Mouse (Mus musculus) heart, embryonic 15.5 days (tissue): Measurements from ENCODE around the gene Adam23. TPM values are rescaled to one million over a fixed set of nuclear protein-coding genes. Genes with fewer than 3 reads are reported as not detected.

Experiments
- ATAC-seq: fragments of 200-750 bp; cut with Nextera tagmentation; replicated peaks from 2 replicates; pipeline ENCODE4 v1.8.0; 2017; ENCODE audit warnings: low read depth, moderate TSS enrichment; ENCODE audit not compliant: insufficient number of reproducible peaks, insufficient read depth, low FRiP score
- H3K27ac ChIP-seq: fragments of 300-500 bp; sonication (generic); 2 replicates; pipeline ENCODE4 v1.5.1; 2015; ENCODE audit warnings: mild to moderate bottlenecking, inconsistent platforms
- H3K27me3 ChIP-seq: fragments of 300-500 bp; sonication (generic); 2 replicates; pipeline ENCODE4 v1.6.1; 2015; ENCODE audit warnings: inconsistent platforms
- H3K36me3 ChIP-seq: fragments of 300-500 bp; sonication (generic); 2 replicates; pipeline ENCODE4 v1.6.1; 2015; ENCODE audit warnings: mild to moderate bottlenecking, inconsistent platforms
- H3K4me1 ChIP-seq: fragments of 300-500 bp; sonication (generic); replicated peaks from 2 replicates; pipeline ENCODE4 v1.6.1; 2015; ENCODE audit warnings: inconsistent platforms
- H3K4me2 ChIP-seq: fragments of 300-500 bp; sonication (generic); 2 replicates; pipeline ENCODE4 v1.6.1; 2015; ENCODE audit warnings: inconsistent platforms, mild to moderate bottlenecking, moderate library complexity
- H3K4me3 ChIP-seq: fragments of 300-500 bp; sonication (generic); 2 replicates; pipeline ENCODE4 v1.5.1; 2015; ENCODE audit warnings: mild to moderate bottlenecking, inconsistent platforms
- H3K9ac ChIP-seq: fragments of 300-500 bp; sonication (generic); 2 replicates; pipeline ENCODE4 v1.6.1; 2015; ENCODE audit warnings: mild to moderate bottlenecking, inconsistent platforms
- H3K9me3 ChIP-seq: fragments of 300-500 bp; sonication (generic); replicated peaks from 2 replicates; pipeline ENCODE4 v1.6.1; 2016; ENCODE audit warnings: inconsistent platforms
- WGBS: fragments of 180-500 bp; shearing (Covaris S2); methylation state at CpG from one replicate; pipeline ENCODE4 v1.1.7; 2015; ENCODE audit warnings: mixed read lengths; 5-methylcytosine and 5-hydroxymethylcytosine counted together
- polyA plus RNA-seq: library from polyadenylated mRNA; unstranded; fragments of >200 nt; fragmentation: Nextera tagmentation; extraction: Ambion mirVana; gene quantifications from 2 replicates; pipeline ENCODE4 v1.2.1, GENCODE M21; 2015

The Adam23 gene
- polyA plus RNA-seq, 1 experiment from 2014 or later: 1.2 TPM

DNA sequence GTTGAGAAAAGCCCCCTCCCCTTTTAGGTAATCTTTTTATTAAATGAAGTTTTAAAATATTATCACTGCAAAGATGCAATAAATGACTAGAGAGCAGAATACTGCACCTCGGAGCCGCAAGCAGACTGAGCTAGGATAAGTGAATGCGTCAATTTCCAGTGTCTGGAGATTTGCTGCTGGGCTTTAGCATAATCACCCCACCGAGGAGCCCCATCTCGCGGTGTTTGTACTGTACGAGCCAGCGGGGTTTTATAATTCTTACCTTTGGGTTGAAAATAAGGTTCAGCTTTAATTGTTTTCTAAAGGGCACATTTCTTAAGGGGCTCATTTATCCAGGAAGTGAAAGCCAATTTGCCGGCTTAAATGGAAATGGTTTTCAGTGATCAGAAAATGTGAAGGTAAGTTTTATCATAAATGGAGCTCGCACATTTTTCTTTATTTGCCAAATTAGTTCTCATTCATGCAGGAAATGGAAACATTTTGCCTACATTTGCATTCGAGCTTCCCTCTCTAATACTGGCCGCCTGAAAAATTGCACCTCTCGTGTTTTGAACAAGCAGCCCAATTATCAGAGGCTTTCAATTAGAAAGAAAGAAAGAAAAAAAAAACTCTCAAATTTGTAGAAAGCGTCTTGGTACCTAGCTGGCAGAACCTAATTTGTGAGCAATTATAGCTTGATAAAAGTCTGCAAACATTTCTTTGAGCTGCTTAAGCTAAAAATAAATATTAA is 94.4 kb downstream of the Adam23 start:
- H3K4me3 ChIP-seq: no peak overlapping the region
- WGBS: 71% methylated on average over 14 of the region's 14 CpGs
- H3K4me1 ChIP-seq: no peaks in the 10 kb centered on the region
- ATAC-seq: no peak
- H3K4me2 ChIP-seq: no peak overlapping the region
- no peaks in the 10 kb centered on the region for H3K36me3 ChIP-seq
- H3K27me3 ChIP-seq: no peaks in the 10 kb centered on the region
- no peaks in the 10 kb centered on the region for H3K9me3 ChIP-seq
- H3K27ac ChIP-seq: no peak overlapping the region
- no peak overlapping the region for H3K9ac ChIP-seq

DNA sequence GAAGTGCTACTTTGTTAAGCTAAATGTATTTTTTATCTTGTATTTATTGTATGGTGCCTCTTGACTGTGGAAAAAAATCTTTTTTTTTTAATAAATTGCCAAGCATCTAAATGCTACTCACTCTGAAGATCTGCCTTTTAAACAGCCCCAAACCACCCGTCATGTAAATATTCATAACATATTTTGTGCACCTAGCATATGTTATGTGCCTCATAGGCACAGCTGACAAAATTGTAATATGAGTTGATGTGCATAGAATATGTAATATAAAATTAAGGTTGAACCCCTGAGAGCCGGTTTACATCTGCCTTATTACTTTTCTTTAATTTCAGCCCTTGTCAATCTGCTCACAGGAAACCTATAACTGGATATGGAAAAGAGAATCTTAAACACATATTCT is 98.4 kb downstream of the Adam23 start:
- H3K27me3 ChIP-seq: no peaks in the 10 kb centered on the region

DNA sequence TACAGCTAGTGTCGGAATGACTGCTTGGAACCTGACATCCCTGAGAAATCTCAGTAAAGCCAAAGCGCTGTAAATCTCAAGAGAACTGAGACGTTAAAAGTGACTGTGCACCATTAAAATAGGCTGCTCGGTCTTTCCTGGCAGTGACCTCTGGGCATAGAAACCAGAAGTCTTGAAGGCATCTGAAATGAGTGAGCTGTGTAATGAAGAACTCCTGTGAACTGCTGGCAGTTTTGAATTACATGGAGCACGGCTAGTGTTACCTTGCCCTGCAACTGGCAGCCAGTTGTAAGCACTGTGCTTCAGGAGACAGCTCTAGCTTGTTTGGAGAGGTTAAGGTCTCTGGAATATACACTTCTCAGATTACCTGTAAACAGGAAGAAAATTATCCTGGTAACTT is 107.3 kb downstream of the Adam23 start:
- Histone ChIP-seq H3K36me3 (no peaks in the 10 kb centered on the region), H3K4me3 (no peak overlapping the region), H3K9me3 (no peaks in the 10 kb centered on the region), H3K9ac (no peak overlapping the region), H3K27me3 (no peaks in the 10 kb centered on the region), H3K27ac (no peak overlapping the region), H3K4me1 (no peaks in the 10 kb centered on the region), H3K4me2 (no peak overlapping the region)
- no peak for ATAC-seq
- WGBS: 67% methylated on average over 5 of the region's 5 CpGs

More for the DNA sequence above, 98.4 kb downstream of the Adam23 start:
- Histone ChIP-seq H3K4me2 (no peak overlapping the region), H3K9ac (no peak overlapping the region), H3K4me1 (no peaks in the 10 kb centered on the region), H3K36me3 (no peaks in the 10 kb centered on the region), H3K4me3 (no peak overlapping the region), H3K9me3 (no peaks in the 10 kb centered on the region), H3K27ac (no peak overlapping the region)
- no peak for ATAC-seq
- 81% methylated on average over 2 of the region's 2 CpGs for WGBS

DNA sequence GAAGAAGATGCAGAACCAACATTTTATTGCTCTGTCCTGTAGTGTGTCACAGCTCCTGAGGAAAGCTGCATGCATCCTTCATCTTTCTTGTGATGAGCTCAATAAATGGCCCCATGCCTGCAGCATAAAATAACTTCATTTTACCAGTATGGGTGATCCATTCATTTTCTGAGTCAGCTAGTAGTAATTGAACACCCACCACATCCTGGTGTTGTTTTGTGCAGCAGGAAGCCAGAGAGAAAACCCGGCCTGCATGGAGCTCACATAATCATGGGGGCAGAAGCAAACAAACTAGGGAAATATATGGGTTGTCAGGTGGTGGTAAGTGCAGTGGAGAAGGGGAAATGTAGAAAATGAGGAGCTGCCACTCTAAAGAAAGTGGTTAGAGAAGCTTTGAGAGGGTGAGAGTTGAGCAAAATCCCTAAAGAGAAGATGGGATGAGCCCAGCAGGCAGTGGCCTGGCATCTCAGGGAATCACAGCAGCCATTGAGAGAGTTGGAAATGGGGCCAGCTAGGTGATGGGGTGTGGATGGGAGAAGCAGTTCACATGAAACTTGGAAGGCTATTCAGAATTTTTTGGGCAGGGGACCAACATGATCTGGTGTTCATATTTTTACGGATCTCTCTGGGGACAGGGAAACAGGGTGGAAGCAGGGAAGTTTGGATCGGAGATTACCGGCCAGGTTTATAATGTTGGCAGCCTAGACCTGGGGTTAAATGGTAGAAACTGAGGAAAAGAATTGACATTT is 116.3 kb downstream of the Adam23 start:
- no peak for ATAC-seq
- Histone ChIP-seq H3K36me3 (no peaks in the 10 kb centered on the region), H3K4me1 (no peaks in the 10 kb centered on the region), H3K9ac (no peak overlapping the region), H3K27me3 (no peaks in the 10 kb centered on the region), H3K4me3 (no peak overlapping the region), H3K4me2 (no peak overlapping the region), H3K27ac (no peak overlapping the region), H3K9me3 (no peaks in the 10 kb centered on the region)
- 76% methylated on average over 4 of the region's 4 CpGs for WGBS

GRCm38 (mm10) chr1:63563928-63564327 is 118.2 kb downstream of the Adam23 start:
- Histone ChIP-seq H3K9ac (no peak overlapping the region), H3K9me3 (no peaks in the 10 kb centered on the region), H3K4me2 (no peak overlapping the region), H3K4me3 (no peak overlapping the region), H3K4me1 (no peaks in the 10 kb centered on the region), H3K27me3 (no peaks in the 10 kb centered on the region), H3K36me3 (no peaks in the 10 kb centered on the region), H3K27ac (no peak overlapping the region)
- 65% methylated on average over 4 of the region's 4 CpGs for WGBS
- no peak for ATAC-seq

GRCm38 (mm10) chr1:63566501-63566900 is 120.8 kb downstream of the Adam23 start:
- H3K4me2 ChIP-seq: no peak overlapping the region
- no peaks in the 10 kb centered on the region for H3K9me3 ChIP-seq
- H3K27ac ChIP-seq: no peak overlapping the region
- H3K4me3 ChIP-seq: no peak overlapping the region
- no peaks in the 10 kb centered on the region for H3K4me1 ChIP-seq
- no peak for ATAC-seq
- H3K36me3 ChIP-seq: no peaks in the 10 kb centered on the region
- H3K27me3 ChIP-seq: no peaks in the 10 kb centered on the region
- WGBS: 32% methylated on average over 7 of the region's 7 CpGs
- no peak overlapping the region for H3K9ac ChIP-seq

DNA sequence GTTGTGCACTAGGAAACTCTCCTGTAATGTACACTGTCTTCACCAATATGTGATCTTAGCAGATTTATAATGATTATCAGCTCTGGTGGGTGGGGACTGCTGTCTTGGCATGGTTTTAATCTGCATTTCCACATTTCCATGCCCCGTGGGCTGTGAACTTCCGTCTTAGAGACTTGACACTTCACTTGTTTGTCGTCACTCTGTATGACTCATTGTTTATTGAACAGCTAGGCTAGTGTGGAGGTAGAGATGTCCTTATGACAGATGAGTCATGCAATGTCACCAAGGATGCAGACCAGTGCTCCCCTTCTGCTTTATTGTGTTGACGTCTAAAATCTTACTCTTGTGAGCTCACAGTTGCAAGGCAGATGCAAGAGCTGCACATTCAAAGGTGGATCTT is 121.3 kb downstream of the Adam23 start:
- no peak for ATAC-seq
- Histone ChIP-seq H3K4me3 (no peak overlapping the region), H3K27me3 (no peaks in the 10 kb centered on the region), H3K4me2 (no peak overlapping the region), H3K36me3 (no peaks in the 10 kb centered on the region), H3K9ac (no peak overlapping the region), H3K27ac (no peak overlapping the region), H3K4me1 (no peaks in the 10 kb centered on the region), H3K9me3 (no peaks in the 10 kb centered on the region)
- WGBS: 27% methylated on average over 4 of the region's 4 CpGs

GRCm38 (mm10) chr1:63572229-63572628 is 126.5 kb downstream of the Adam23 start:
- 53% methylated on average over 7 of the region's 7 CpGs for WGBS
- no peaks in the 10 kb centered on the region for H3K4me1 ChIP-seq
- H3K36me3 ChIP-seq: no peaks in the 10 kb centered on the region
- no peak overlapping the region for H3K27ac ChIP-seq
- no peak for ATAC-seq
- no peaks in the 10 kb centered on the region for H3K27me3 ChIP-seq
- H3K4me2 ChIP-seq: no peak overlapping the region
- H3K4me3 ChIP-seq: no peak overlapping the region
- H3K9ac ChIP-seq: no peak overlapping the region
- no peaks in the 10 kb centered on the region for H3K9me3 ChIP-seq

DNA sequence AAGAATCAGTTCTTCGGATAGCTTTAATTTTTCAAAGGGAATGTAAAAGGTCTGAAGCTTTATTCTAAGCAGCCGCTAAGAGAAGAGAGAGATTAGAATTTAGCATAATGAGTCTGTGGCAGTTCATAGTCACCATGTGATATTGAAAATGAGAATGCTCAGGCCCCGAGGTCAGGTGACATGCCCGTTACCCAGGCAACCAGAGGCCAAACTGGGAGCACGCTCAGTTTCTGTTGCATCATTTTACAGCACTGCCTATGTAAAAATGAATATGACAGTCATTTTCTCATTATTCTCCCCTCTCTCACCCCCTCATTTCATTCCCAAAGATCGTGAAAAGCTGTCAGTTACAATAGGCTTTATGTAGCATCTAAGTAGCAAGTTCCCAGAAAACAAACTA is 127.7 kb downstream of the Adam23 start:
- no peaks in the 10 kb centered on the region for H3K4me1 ChIP-seq
- no peak overlapping the region for H3K9ac ChIP-seq
- no peak for ATAC-seq
- no peak overlapping the region for H3K27ac ChIP-seq
- no peaks in the 10 kb centered on the region for H3K9me3 ChIP-seq
- 71% methylated on average over 6 of the region's 6 CpGs for WGBS
- H3K36me3 ChIP-seq: no peaks in the 10 kb centered on the region
- no peak overlapping the region for H3K4me3 ChIP-seq
- no peak overlapping the region for H3K4me2 ChIP-seq
- no peaks in the 10 kb centered on the region for H3K27me3 ChIP-seq

- WGBS: 56% methylated on average over 12 of the region's 12 CpGs
- no peaks in the 10 kb centered on the region for H3K27me3 ChIP-seq
- no peak overlapping the region for H3K9ac ChIP-seq
- no peaks in the 10 kb centered on the region for H3K9me3 ChIP-seq
- H3K4me1 ChIP-seq: no peaks in the 10 kb centered on the region
- H3K4me2 ChIP-seq: no peak overlapping the region
- H3K4me3 ChIP-seq: no peak overlapping the region
- no peak for ATAC-seq
- no peak overlapping the region for H3K27ac ChIP-seq
- H3K36me3 ChIP-seq: no peaks in the 10 kb centered on the region
Observed at GRCm38 (mm10) chr1:63573864-63574611, 128.3 kb downstream of the Adam23 start.

- Histone ChIP-seq H3K4me2 (no peak overlapping the region), H3K9ac (no peak overlapping the region), H3K9me3 (no peaks in the 10 kb centered on the region), H3K36me3 (no peaks in the 10 kb centered on the region), H3K27me3 (no peaks in the 10 kb centered on the region), H3K4me3 (no peak overlapping the region), H3K4me1 (no peaks in the 10 kb centered on the region), H3K27ac (no peak overlapping the region)
- 64% methylated on average over 5 of the region's 5 CpGs for WGBS
- no peak for ATAC-seq
Observed at GRCm38 (mm10) chr1:63576803-63577202, 131.1 kb downstream of the Adam23 start.
